Mouse (Mus musculus): ENCODE results near the gene Bahcc1. TPM values are rescaled to one million over a fixed set of nuclear protein-coding genes. Genes with fewer than 3 reads are reported as not detected.

Bahcc1 gene
- total and polyA plus RNA-seq, 3 experiments: 0.04 TPM; not detected in 2

- Histone ChIP-seq H3K9me3 (replicated peaks; ENCODE audit: low read length) (no peaks in the 10 kb centered on the region), H3K4me3 (replicated peaks in 1 of 3; ENCODE audit: low read depth in 2 of 3, low read length in 2 of 3, poor library complexity in 1 of 3) (no peak overlapping the region), H3K27me3 (replicated peaks) (peaks cover 88% of the 10 kb centered on the region), H3K4me2 (ENCODE audit: insufficient read depth, low read depth, poor library complexity, severe bottlenecking) (no peak overlapping the region), H3K27ac (ENCODE audit: insufficient read depth, low read depth) (no peak overlapping the region), H3K79me2 (replicated peaks; ENCODE audit: control insufficient read depth, extremely low read depth, insufficient read depth, poor library complexity, severe bottlenecking) (no peaks in the 10 kb centered on the region), H3K36me3 (replicated peaks in 1 of 2; ENCODE audit: control insufficient read depth in 1 of 2, insufficient read depth in 1 of 2, low read length in 1 of 2) (no peaks in the 10 kb centered on the region), H3K4me1 (ENCODE audit: control insufficient read depth in 1 of 2, insufficient read depth in 2 of 2) (peaks cover 15 to 33% of the 10 kb centered on the region in 2 experiments), H3K9ac (ENCODE audit: insufficient read depth, low read depth) (no peak overlapping the region)
- in situ Hi-C loops (cut with MboI; ENCODE audit: low pct_ligation_motif_present, low pct_unique_long_range_greater_than_20kb, low sequenced_read_pairs) (loop anchor here (5.0 kb wide), 1 partner anchor 38 kb away; no protein-coding TSS in a partner anchor), dilution Hi-C loops (cut with MboI; ENCODE audit: extremely low pct_ligation_motif_present, extremely low pct_unique_long_range_greater_than_20kb, low sequenced_read_pairs) (no loop called here)
- no peak for DNase-seq (ENCODE audit: extremely low read depth)
- TF ChIP-seq ZKSCAN1 (IDR thresholded peaks at IDR 0.05; ENCODE audit: borderline replicate concordance, low read depth, low read length) (no peak), E2F4 (IDR thresholded peaks at IDR 0.05; ENCODE audit: insufficient replicate concordance, low read depth, low read length) (no peak), SIN3A (IDR thresholded peaks at IDR 0.05; ENCODE audit: low read length) (no peak), JUN (IDR thresholded peaks at IDR 0.05; ENCODE audit: insufficient read depth, low read depth, low read length) (no peak), GABPA (IDR thresholded peaks at IDR 0.05; ENCODE audit: insufficient replicate concordance, low read depth, low read length) (no peak), TBP (conservative IDR thresholded peaks at IDR 0.05; ENCODE audit: low read depth, low read length) (no peak)
These were observed 26.3 kb downstream of the Bahcc1 start for GRCm38 (mm10) chr11:120258896-120259689.

GRCm38 (mm10) chr11:120259792-120260768, 27.3 kb downstream of the Bahcc1 start:
- H3K27me3 ChIP-seq (replicated peaks): peaks cover 88% of the 10 kb centered on the region
- no peak overlapping the region for H3K4me3 ChIP-seq (replicated peaks in 1 of 3; ENCODE audit: low read depth in 2 of 3, low read length in 2 of 3, poor library complexity in 1 of 3)
- in situ Hi-C loops (cut with MboI; ENCODE audit: low pct_ligation_motif_present, low pct_unique_long_range_greater_than_20kb, low sequenced_read_pairs): loop anchor here (5.0 kb wide), 1 partner anchor 37 kb away; no protein-coding TSS in a partner anchor
- dilution Hi-C loops (cut with MboI; ENCODE audit: extremely low pct_ligation_motif_present, extremely low pct_unique_long_range_greater_than_20kb, low sequenced_read_pairs): no loop called here
- no peaks in the 10 kb centered on the region for H3K36me3 ChIP-seq (replicated peaks in 1 of 2; ENCODE audit: control insufficient read depth in 1 of 2, insufficient read depth in 1 of 2, low read length in 1 of 2)
- H3K4me2 ChIP-seq (ENCODE audit: insufficient read depth, low read depth, poor library complexity, severe bottlenecking): no peak overlapping the region
- no peak for DNase-seq (ENCODE audit: extremely low read depth)
- H3K79me2 ChIP-seq (replicated peaks; ENCODE audit: control insufficient read depth, extremely low read depth, insufficient read depth, poor library complexity, severe bottlenecking): no peaks in the 10 kb centered on the region
- peaks cover 15 to 33% of the 10 kb centered on the region in 2 experiments for H3K4me1 ChIP-seq (ENCODE audit: control insufficient read depth in 1 of 2, insufficient read depth in 2 of 2)
- no peak for TF ChIP-seq EP300 (IDR thresholded peaks at IDR 0.05; ENCODE audit: low read length)
- TF ChIP-seq JUND (conservative IDR thresholded peaks at IDR 0.05; ENCODE audit: low read depth, low read length): no peak
- no peak for TF ChIP-seq MAFK (IDR thresholded peaks at IDR 0.05; ENCODE audit: insufficient replicate concordance, low read length)
- TF ChIP-seq JUN (IDR thresholded peaks at IDR 0.05; ENCODE audit: insufficient read depth, low read depth, low read length): no peak
- no peak for TF ChIP-seq CTCF (conservative IDR thresholded peaks at IDR 0.05 in 1 of 2, IDR thresholded peaks at IDR 0.05 in 1 of 2; ENCODE audit: low read depth in 2 of 2, low read length in 2 of 2)
- no peak for TF ChIP-seq ETS1 (conservative IDR thresholded peaks at IDR 0.05; ENCODE audit: low read depth, low read length)
- TF ChIP-seq BHLHE40 (IDR thresholded peaks at IDR 0.05; ENCODE audit: low read depth, low read length): no peak
- no peak for TF ChIP-seq RCOR1 (conservative IDR thresholded peaks at IDR 0.05; ENCODE audit: low read depth, low read length)
- H3K9me3 ChIP-seq (replicated peaks; ENCODE audit: low read length): no peaks in the 10 kb centered on the region
- H3K9ac ChIP-seq (ENCODE audit: insufficient read depth, low read depth): no peak overlapping the region
- H3K27ac ChIP-seq (ENCODE audit: insufficient read depth, low read depth): no peak overlapping the region
